In genomic region chr3:53329528-53329927, GRCm38 (mm10) we compare ENCODE assay signal across 10 mouse cellular contexts.
DNase-seq lines count a peak whose midpoint lies in the region; ATAC-seq and TF ChIP-seq lines count a peak whose summit lies in the region.
"Had no signal": no experiment of that assay in that cellular context is flagged by ENCODE, and none has a peak within 500 bp of the region (broad histone marks: within the 10 kb centered on the region; RNA-seq: fewer than 3 reads in every experiment).

No protein-coding gene starts in this region.

- no peak overlapping the region for H3K4me2 ChIP-seq in kidney, postnatal 0 days (ENCODE audit: low read length)
- H3K4me2 ChIP-seq: heart, embryonic 13.5 days; midbrain, embryonic 15.5 days had no signal

- H3K4me1 ChIP-seq in cerebellum, adult 2 months (ENCODE audit: control insufficient read depth, insufficient read depth, low read length), result no peaks in the 10 kb centered on the region
- H3K4me1 ChIP-seq in kidney, postnatal 0 days (replicated peaks; ENCODE audit: insufficient read depth, low read length), result no peaks in the 10 kb centered on the region

- 67% methylated on average over 3 of the region's 3 CpGs for WGBS in cerebellum, adult 2 months
- 58% methylated on average over 3 of the region's 3 CpGs for WGBS in kidney, postnatal 0 days

- no peaks in the 10 kb centered on the region for H3K9me3 ChIP-seq in kidney, postnatal 0 days (replicated peaks; ENCODE audit: low read length)
- H3K9me3 ChIP-seq: heart, embryonic 13.5 days; midbrain, embryonic 15.5 days had no signal

- peak; percentile 26; the same call in 1 of the 2 replicates for TF ChIP-seq CTCF in cerebellum, adult 2 months (IDR thresholded peaks at IDR 0.05; ENCODE audit: borderline replicate concordance, insufficient read depth, low read depth, low read length)
- TF ChIP-seq CTCF in kidney, postnatal 0 days (IDR thresholded peaks at IDR 0.05; ENCODE audit: low read depth), result peak; percentile 68
- TF ChIP-seq CTCF in brain, embryonic 14.5 days (IDR thresholded peaks at IDR 0.05; ENCODE audit: borderline replicate concordance, extremely low read depth, insufficient read depth, insufficient read length), result peak; percentile 54; the same call in 1 of the 2 replicates

- H3K27ac ChIP-seq in cerebellum, adult 2 months (ENCODE audit: insufficient read depth, low read length), result no peak overlapping the region
- H3K27ac ChIP-seq in kidney, postnatal 0 days, result no peak overlapping the region
- H3K27ac ChIP-seq: heart, embryonic 13.5 days; midbrain, embryonic 15.5 days had no signal

- no peaks in the 10 kb centered on the region for H3K27me3 ChIP-seq in cerebellum, adult 2 months (ENCODE audit: control insufficient read depth, insufficient read depth, low read length)
- H3K27me3 ChIP-seq in kidney, postnatal 0 days (ENCODE audit: insufficient read depth, low read length), result no peaks in the 10 kb centered on the region
- H3K27me3 ChIP-seq: heart, embryonic 13.5 days; midbrain, embryonic 15.5 days had no signal

- no peak overlapping the region for H3K4me3 ChIP-seq in cerebellum, adult 2 months (replicated peaks; ENCODE audit: insufficient read depth, low read depth, low read length)
- no peak overlapping the region for H3K4me3 ChIP-seq in kidney, postnatal 0 days (replicated peaks; ENCODE audit: low read depth, low read length)
- H3K4me3 ChIP-seq: heart, embryonic 13.5 days; midbrain, embryonic 15.5 days had no signal

- no peak overlapping the region for H3K9ac ChIP-seq in kidney, postnatal 0 days (ENCODE audit: low read depth, low read length)
- H3K9ac ChIP-seq: heart, embryonic 13.5 days; midbrain, embryonic 15.5 days had no signal

- no peaks in the 10 kb centered on the region for H3K36me3 ChIP-seq in kidney, postnatal 0 days (ENCODE audit: insufficient read depth, low read length)
- H3K36me3 ChIP-seq: heart, embryonic 13.5 days; midbrain, embryonic 15.5 days had no signal

- DNase-seq in cerebellum, adult 2 months, result no peak
- no peak for DNase-seq in cerebellum, adult 9-11 months
- peak; percentile 29 for DNase-seq in kidney, postnatal 0 days (ENCODE audit: low spot score)
- DNase-seq in kidney, adult 9 months, result no peak
- DNase-seq in 3T3-L1 (ENCODE audit: low read depth, low spot score), result peak; percentile 48
- peak; percentile 48 for DNase-seq in brain, embryonic 14.5 days (ENCODE audit: low read depth)
- no peak for DNase-seq in natural killer cell, adult 2 months (ENCODE audit: low spot score in 2 of 2)

- no peak for TF ChIP-seq POLR2A in cerebellum, adult 2 months (IDR thresholded peaks at IDR 0.05; ENCODE audit: borderline replicate concordance, insufficient read depth, low read length)
- no peak for TF ChIP-seq POLR2A in brain, embryonic 14.5 days (IDR thresholded peaks at IDR 0.05; ENCODE audit: borderline replicate concordance, extremely low read depth, insufficient read depth, insufficient read length, poor library complexity, severe bottlenecking)

- no peak for ATAC-seq in kidney, postnatal 0 days (replicated peaks; ENCODE audit: low FRiP score, low read depth)
- no peak for ATAC-seq in granulocyte monocyte progenitor cell, adult 5-6 weeks (replicated peaks; ENCODE audit: poor library complexity, severe bottlenecking)
- ATAC-seq: midbrain, embryonic 15.5 days had no signal

Comparison
In these comparisons a context has a peak if more than half of its experiments do, and no peak if none do; other contexts are left out.
1. DNase-seq: peak in kidney, postnatal 0 days (single experiment), 3T3-L1 (single experiment) and brain, embryonic 14.5 days (single experiment); none in cerebellum, adult 2 months (0 of 2), cerebellum, adult 9-11 months (single experiment), kidney, adult 9 months (single experiment) and natural killer cell, adult 2 months (0 of 2).
2. Peak in every context shown above with its lines, with median percentiles within 50 percentile points of each other: CTCF ChIP-seq.